Mouse (Mus musculus) left cerebral cortex, adult 9 months (tissue): ENCODE measurements around the gene Atp8b3.

Source experiments
- DNase-seq, 2 experiments: peaks; one replicate each; pipeline ENCODE4 v3.0.0; 2022; ENCODE audit warnings: low spot score in 2 of 2

Gene Atp8b3

DNA sequence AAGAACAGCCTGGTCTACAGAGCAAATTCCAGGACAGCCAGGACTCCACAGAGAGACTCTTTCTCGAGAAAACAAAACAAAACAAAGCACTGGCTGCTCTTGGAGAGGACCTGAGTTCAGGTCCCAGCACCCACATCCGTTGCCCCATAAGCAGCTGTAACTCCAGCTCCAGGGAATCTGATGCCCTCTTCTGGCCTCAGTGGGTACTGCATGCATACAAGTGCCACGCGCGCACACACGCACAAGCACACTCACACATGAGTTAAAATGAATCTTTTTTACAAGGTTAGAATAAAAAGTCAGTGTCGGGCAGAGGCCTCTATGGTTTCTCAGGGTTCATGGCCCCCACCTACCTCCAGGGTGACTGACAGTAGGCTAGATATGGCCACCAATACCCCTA lies 15.6 kb downstream of the Atp8b3 start:
- DNase-seq, result no peak

DNA sequence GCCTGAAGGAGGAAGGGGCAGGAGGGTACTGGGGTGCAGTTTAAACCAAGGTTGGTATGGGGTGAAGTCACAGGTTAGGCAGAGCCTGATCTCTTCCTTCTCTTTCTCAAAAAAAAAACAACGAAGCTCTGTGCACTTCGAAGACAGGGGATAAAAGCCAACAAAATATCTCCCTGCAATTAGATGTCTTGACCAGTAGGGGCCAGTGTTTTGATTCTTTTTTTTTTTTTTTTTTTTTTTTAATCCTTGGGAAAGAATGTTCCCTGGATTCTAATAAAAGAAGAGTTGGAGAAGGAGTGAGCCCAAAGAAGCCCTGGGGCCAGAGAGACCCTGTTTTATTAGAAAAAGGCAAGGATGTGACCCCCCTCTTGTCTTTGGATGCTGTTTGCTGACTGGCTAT lies 19.6 kb downstream of the Atp8b3 start:
- no peak for DNase-seq

DNA sequence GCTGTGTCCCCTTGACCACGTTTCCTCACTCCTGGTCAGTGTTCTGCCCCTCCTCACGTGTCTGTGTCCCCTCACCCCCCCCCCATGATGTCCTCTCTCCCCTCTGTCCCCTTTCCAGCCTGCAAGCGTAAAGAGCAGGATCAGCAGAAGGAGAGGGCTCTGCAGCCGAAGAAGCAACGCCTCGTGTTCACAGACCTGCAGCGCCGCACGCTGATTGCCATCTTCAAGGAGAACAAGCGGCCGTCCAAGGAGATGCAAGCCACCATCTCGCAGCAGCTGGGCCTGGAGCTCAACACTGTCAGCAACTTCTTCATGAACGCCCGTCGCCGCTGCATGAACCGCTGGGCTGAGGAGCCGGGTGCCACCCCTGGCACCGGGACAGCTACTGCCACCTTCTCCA lies 25.2 kb downstream of the Atp8b3 start:
- DNase-seq, result no peak

- no peak for DNase-seq
Observed at GRCm38 (mm10) chr10:80510273-80510660, 28.7 kb downstream of the Atp8b3 start.

- DNase-seq, result peak in 1 of 2 experiments; percentile 78
Observed at GRCm38 (mm10) chr10:80509412-80510272, 29.3 kb downstream of the Atp8b3 start.

DNA sequence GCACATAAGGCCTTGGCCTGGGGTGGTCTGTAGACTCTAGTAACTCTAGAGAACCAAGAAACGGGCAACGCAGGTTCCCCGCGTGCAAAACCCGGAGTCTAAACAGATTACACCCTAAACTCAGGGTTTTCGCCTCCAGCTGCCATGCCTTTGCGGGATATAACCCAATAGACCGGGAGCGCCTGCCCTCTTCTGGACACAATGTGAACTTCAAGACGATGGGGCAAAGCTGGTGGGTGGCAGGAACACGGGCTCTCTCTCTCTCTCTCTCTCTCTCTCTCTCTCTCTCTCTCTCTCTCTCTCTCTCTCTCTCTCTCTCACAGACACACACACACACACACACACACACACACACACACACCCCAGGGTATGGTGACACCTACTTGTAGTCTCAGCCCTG lies 32.7 kb downstream of the Atp8b3 start:
- DNase-seq, result peak in 1 of 2 experiments; percentile 51

GRCm38 (mm10) chr10:80504724-80505123 lies 34.2 kb downstream of the Atp8b3 start:
- no peak for DNase-seq

- DNase-seq, result no peak
Observed at GRCm38 (mm10) chr10:80503599-80504220, 35.2 kb downstream of the Atp8b3 start.

DNA sequence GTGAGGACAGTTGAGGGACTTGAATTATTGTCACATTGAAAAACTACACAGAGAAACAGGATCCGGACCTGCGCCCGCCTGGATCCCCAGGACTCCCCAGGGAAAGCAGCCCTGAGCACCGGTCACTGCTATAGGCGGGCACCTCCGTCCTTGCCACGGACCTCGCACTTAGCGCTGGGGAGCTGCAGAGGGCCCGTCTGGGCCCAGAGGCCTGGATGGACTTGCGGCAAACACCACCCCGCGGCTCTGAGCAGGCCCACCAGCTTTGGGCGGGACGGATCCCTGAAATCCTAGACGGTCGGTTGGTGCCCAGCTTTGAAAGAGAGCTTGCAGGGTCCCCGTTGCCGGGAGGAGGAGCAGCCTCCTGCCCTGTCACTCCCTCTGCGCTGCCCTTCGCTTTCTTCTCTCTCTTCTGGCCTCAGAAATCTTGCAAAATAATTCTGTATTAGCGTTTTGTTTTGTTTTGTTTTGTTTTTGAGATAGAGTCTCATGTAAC lies 36.1 kb downstream of the Atp8b3 start:
- DNase-seq, result no peak

DNA sequence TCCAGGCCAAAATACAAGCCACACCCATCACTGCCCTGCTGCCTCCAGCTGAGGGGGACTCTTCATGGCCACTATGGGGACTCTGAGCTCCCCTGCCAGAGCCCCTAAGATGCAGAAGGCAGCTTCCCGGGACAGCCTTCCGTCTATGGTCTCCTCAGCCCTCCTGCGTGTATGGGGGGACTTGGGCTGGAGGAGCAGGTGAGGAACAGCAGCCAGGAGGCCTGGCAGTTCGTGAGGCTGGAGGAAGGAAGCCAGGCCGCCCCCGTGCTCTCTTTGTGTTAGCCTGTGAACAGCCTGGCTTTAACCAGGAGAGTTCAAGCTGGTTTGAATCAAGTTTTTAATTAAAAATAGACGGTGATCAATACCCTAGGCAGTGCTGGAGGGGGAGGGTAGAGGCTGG lies 36.6 kb downstream of the Atp8b3 start:
- DNase-seq, result no peak

GRCm38 (mm10) chr10:80496421-80496820 lies 42.5 kb downstream of the Atp8b3 start:
- no peak for DNase-seq

DNA sequence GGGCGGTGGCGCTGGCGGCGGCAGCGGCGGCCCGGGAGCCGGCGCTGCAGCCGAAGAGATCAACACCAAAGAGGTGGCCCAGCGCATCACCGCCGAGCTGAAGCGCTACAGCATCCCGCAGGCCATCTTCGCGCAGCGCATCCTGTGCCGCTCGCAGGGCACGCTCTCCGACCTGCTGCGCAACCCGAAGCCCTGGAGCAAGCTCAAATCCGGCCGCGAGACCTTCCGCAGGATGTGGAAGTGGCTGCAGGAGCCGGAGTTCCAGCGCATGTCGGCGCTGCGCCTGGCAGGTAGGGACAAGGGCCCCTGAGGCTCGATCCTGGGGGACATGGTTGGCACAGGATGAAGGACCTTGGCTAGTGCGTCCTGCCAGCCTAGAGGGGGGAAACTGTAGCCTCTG lies 43.0 kb downstream of the Atp8b3 start:
- no peak for DNase-seq

- DNase-seq, result no peak
Observed at GRCm38 (mm10) chr10:80494732-80495131, 44.2 kb downstream of the Atp8b3 start, which contains the start of gene Onecut3. Gene Onecut3, plus strand, starts transcription at chr10:80494835.

DNA sequence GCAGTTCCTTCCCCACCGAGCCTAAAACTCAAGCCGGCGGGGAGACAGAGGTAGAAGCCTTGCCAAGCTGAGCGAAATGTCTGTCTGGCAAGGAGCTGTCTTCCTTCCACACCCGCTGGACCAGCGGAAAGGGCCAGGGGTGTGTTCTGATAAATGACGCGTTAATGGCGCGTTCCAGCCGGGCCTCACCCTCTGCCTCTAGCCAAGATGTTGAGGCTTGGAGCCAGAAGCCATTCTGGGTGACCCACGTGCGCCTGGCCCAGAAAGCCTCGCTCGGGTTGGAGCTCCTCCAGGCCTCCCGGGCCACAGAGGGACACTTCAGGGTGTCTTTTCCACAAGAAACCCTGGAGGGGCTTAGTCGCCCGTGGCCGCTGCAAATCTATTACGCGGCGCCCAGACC lies 48.9 kb downstream of the Atp8b3 start:
- DNase-seq, result no peak

GRCm38 (mm10) chr10:80486862-80487379 lies 52.0 kb downstream of the Atp8b3 start:
- DNase-seq, result no peak

- DNase-seq, result no peak
Observed at GRCm38 (mm10) chr10:80481002-80481401, 57.9 kb downstream of the Atp8b3 start.

DNA sequence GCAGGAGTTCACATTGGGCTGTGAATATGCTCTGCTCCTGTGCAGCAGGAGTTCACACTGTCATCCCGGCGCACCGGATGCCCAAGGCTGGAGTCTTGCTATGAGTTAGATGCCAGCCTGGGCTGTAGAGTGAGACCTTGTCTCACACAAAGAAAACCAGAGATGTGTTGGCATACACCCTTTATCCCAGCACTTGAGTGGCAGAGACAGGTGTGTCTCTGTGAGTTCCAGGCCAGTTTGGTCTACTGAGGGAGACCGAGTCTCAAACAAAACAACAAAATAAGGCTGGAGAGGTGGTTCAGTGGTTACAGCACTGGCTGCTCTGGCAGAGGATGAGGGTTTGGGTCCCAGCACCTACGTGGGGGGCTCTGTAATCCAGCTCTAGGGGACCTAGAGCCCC lies 60.4 kb downstream of the Atp8b3 start:
- DNase-seq, result no peak

DNA sequence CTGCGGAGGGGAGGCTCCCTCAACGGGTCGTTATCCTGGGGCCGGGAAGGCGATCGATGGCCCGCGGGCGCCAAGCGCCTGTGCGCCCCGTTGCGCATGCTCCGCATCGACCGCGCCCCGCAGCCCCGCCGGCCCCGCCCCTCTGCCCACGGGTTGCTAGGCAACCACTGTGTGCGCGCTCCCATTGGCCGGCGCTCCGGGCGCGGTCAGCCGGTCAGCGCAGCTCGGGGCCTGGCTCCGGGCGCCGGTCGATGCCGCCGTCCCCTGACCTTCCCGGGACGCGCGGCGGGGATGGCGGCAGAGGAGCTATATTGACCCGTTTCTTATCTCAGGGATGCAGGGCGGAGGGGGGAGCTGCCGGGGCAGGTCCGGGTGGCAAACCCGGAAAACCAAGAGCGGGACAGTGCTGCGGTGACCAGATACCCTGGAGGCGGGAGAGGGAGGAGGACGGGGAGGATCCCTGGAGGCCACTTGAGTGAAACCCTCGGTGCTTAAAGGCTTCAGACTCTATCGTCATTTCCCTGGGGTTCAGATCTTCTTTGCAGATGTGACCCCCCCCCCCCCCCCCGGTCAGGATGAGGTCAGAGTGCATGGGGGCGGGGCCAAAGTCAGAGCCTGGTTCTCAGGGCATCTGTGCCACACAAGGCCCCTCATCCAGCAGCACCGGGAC lies 63.5 kb downstream of the Atp8b3 start:
- DNase-seq, result peak; percentile 26 to 87
